Mouse (Mus musculus) c-Kit-positive CD71-positive TER-119-negative erythroid progenitor cells, embryonic 14.5 days (primary cell): ENCODE results near the gene Asic4.

Experiments
- DNase-seq: peaks from one replicate; pipeline ENCODE4 v3.0.0-alpha.2; 2013; ENCODE audit warnings: low read depth

Gene Asic4

DNA sequence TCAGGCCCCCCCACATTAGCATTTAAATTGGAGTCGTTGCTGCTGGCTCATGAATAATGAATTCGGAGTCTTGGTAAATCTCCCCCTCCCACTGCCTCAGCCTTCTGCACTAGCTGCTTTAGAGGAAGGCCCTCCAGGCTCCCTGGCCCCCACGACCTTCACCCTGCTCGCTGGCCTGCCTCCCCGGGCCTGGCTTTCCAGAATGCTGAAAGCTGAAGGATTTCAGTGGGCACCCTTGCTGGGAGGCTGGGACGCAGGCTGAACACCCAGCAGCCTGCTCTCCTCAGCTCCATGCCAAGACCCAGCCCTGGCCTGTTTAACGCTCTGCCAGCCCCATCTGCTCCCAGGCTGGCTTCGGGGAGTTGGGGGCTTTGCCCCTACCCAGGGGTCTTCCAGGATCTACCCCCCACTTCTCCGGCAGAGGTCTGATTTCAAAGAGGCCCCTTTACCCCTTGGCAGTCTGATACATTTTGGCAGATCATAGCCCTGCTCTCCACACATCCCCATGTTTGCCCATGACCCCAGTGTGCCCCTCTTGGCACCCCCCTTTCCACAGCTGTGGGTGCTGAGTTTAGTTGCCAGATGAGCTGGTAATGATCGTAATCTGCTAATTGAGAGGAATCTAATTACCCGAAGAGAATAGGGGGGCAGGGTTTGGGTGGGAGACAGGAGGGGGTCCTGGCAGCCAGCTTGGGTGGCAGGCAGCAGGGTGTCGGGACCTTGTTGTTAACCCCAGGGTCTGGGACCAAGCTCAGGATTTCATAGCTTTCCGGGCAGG, 6.8 kb upstream of the Asic4 start:
- no peak for DNase-seq

DNA sequence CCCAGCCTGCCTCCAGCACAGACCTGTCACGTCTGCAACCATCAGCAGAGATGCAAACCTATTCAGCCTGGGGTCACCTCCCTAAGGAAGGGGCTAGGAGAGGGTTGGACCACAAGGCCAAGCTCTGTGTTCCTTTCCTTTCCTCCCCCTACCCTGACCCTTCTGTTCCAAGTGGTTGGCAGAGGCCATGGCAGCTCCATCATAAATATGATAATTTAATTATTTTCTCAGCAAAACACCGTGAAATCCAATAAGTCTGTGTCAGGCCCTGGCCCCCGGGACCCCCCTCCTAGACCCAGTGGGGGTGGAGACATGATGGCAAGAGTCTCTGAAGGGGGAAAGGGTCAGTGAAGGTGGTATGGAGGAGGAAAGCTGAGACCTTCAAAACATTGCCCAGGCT, 6.0 kb upstream of the Asic4 start:
- DNase-seq, result no peak

DNA sequence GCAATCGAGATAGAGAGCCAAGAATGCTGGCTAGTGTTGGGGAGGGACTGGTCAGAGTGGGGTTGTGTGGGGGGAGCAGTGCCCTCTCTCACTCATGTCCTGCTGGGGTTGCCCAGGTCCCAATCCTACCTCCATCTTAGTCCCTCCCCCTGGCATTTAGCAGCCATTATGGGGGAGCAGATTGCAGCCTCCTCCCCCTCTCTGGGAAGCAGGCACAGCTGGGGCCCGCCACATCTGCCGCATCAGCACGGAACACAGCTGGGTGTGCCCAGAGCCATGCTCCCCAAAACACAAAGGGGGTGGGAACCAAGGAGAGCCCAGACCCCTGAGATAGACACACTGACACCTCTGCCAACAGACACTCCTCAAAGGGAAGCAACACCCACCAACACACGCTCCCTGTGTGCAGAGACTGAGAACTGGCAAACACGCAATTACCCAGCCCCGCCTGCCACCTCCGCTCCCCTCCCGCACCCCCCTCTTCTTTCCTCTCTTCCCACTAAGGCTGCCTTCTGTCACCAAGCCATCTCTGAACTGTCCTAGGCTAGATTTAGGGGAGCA, 5.0 kb upstream of the Asic4 start:
- DNase-seq, result no peak

DNA sequence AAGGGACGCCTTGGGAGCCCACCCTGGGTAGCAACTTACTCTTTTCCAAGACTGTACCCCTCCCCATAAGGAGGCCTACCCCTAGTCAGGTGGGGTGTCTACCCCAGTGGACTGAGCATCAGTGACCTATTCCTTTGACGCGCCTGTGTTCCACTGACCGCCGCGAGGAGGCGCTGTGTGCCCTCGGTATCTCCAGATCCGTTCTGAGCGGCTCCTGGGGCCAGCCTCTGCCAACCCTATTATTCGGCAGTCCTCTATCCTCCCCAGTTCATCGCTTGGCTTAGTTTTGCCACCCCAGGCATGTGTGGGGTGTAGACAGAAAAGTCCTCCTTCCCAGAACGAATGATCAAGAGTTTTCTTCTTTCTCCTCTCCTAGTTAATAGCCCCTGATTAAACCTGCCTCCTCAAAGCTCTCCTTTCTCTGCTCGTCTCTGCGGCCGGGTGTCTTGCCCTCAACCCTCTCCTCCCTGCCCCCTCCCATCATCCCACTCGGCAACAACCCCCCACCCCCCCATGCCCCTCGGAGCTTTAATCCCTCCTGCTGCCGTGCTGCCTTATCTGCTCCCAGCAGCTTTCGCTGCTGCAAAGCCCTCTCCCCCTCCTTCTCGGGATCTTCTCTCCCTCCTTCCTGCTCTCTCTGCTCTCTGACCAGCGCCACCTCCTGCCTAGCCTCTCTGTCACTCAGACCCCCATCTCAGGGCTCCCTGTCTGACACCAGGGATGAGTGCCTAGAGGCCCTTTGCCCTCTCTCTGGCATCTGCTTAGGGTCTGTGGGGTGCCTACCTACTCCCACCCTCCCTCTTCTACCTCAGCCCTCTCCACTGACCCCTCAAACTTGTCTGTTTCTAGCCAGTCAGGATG, 4.3 kb upstream of the Asic4 start:
- DNase-seq, result peak; percentile 73

DNA sequence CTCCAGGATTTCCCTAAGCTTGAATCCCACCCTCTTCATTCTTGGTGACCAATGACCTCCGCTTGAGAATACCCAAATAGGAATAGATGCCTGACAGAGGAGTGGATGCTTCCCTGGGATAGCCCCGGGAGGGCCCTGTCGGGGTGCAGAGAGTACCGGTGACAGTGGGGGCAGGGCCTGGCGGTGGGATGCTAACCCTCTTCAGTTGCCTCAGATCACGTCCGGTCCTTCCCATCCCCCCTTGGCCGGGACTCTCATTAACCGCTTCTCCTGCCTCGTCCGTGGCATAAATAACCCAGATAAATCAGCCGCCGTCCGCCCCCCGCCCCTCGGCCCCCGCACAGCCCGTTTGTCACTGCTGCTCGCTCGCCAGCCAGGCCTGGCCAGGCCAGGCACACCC, 3.6 kb upstream of the Asic4 start:
- DNase-seq, result no peak

DNA sequence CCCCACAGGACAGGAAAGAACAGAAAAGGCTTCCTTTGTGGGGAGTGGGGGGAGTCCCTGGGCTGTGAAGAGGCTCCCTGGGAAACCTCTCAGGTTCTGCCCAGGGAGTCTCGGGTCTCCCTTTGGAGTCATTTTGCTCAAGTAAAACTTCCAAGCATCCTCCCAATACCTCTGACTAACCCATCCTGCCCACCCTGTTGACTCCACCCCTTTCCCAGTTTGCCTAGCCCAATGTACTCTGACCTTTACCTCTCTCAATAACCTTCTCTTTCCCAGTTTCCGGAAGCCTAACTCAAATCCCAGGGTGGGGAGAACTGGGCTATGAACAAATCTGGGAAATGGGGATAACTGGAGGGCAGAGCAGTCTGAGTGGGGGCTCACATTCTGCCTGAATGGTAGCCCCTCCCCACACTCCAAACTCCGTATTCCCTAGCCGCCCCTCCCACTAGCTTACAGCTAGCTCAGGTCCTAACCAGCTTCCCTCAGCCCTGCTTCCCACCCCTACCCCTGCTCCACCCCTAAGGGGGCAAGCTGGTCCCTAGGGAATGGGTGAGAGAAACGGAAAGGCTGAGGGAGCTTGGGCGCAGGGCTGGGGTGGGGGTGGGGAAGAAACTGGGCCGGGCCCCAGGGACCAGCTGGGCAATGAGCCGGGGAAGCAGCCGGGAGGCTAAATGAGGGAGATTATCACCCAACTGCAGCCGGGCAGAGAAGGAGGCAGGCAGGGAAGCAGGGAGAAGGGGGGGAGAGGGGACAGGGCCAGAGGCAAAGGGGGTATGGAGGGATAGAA, 2.8 kb upstream of the Asic4 start:
- DNase-seq, result no peak

DNA sequence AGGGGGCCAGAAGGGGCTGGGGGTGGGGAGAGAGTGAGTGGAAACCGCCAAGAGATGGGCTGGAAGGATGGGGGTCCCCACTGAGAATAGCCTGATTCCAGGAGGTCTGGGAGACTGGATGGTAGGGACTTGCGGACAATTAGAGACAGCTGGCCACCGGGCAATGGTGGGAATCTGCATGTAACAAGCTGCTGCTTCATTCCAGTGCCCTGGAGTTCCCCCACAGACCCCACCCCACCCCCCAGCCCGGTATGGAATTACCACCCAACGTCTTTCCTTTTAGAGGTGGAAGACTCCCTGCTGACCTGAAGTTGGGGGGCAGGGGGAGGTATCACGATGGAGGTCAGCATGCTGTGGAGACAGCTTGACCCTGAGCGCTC, 2.2 kb upstream of the Asic4 start:
- DNase-seq, result no peak

DNA sequence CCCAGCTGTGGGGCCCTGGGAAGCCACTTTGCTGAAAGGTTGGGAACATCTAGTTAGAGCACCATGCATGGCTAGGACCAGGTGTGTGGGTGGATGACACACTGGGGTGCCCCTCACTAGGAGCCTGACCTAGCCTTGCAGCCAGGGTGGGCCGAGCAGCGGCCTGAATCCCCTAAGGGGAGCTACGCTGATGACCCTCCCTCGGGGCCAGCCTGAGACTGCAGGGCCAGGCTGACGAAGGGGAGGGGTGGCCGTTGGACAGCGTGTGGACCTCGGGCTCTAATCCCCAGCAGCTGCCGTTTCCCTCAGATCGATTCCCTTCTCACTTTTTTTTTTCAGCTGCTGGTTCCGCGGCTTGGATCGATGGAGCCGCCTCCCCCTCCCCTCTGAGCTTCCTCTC, 1.3 kb upstream of the Asic4 start:
- no peak for DNase-seq

DNA sequence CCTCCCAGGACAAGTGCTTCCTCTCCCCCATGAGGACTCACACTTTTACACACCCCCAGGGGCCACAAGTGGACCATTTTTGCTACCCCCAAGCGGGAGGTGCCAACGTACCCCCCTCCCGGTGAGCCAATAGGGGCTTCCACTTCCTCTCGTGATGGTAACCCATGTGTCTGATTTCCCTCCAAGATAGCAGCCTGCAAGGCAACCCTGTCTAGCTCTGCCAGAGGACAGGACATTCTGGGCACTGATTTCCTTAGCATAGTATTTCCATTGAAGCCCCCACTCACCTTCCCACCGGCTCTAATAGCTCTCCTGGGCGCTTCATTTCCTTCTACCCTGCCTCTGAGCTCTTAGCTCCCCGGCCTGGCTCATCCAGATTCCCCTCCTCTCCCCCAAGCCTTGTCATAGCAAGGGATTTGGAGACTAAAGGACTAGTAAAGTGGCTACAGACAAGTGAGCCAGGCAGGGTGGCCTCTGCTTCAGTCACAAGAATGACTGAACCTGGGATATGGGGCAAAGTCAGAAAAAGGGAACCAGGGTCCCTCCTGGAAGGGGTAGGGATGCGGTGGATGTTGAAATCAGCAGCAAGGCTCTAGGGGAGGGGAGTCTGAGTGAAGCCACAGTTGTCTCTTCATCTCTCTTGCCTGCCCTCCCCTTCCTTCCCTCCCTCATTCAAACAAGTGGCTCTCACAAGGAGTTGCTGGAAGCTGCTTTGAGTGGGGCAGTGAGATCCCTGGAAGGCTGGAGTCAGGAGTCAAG, 680 bp upstream of the Asic4 start:
- DNase-seq, result no peak

DNA sequence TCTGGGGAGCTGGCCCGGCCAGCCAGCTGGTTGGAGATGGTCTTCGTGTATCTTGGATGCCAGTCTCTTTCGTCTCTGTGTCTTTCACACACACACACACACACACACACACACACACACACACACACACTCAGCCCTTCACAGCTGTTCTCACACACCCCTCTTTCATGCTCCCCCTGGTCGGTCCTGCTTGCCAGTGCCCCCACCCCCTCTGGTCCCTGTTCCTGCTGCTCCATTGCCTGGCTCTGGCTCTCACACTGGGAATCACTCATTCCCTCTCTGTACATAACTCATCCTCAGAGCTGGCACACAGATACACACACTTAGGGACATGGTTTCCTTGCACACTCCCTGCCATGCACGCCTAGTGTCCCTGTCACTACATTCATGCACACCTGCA, 1.7 kb downstream of the Asic4 start:
- no peak for DNase-seq

DNA sequence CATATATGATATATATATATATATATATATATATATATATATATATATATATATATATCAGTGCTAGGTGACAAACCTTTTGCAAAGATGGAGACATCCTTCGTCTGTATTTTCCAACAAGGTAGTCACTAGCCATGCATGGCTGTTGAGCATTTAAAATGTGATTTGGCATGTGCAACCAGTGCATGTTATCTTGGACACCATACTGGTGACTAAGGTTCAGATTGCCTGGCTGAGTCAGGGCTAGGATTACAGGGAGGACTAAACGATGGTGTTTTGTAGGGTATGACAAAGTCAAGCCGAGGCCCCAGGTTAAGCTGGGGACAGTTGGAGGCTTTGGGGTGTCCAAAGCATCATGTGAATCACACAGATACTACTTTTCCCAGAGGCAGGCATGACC, 5.2 kb downstream of the Asic4 start:
- DNase-seq, result no peak

DNA sequence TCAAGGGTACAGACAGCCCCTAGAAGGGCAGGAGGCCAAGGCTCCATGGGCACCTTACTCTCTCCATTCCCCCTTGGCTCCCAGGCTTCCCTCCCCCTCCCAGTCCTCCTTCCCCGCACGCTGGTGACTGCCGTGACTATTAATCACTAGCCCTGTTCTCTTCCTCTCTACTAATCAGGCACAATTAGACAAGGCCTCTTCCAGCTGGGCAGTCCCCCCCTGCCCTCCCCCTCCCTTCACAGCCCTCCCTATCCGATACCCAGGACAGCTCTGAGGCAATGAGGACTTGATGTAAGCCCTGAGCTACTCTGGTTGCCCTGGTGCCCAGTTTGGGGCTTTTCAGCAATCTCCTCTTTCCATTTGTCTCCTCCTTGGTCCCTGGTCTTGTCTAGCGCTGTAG, 5.7 kb downstream of the Asic4 start:
- no peak for DNase-seq

DNA sequence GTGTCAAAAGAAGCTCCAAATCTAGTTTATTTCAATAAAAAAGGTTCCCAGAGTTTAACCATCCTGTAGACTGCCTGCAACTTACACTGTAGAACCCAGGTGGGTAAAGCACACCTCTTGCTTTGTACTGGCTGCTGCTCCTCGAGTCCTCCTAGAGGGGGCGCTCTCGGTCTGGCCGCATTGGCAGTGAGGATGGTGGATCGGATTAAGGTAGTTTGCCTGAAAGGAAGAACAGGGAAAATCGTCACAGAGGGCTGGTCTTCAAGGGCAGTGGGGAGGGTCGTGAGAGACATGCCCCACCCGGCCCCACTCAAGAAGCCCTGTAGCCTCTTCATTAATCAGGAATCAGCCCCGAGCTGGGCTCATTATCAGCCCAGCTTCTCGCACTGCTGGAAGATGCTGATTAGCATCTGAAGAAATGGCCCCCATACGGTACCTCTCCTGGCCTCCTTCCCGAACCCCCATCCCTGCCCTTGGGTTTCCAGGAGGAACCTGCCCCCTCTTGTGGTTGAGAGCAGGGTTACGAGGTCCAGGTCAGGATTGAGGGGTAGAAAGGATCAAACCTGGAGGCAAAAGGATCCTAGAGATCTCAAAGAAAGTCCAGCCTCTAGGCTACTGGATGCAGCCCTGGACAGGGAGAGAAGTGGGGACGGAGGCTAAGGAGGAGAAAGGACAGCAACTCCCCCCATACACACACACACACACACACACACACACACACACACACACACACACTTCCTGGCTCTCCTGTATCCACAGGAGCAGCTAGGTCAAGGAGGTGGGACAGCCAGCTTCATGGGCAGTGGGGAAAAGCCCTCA, 6.7 kb downstream of the Asic4 start:
- no peak for DNase-seq

DNA sequence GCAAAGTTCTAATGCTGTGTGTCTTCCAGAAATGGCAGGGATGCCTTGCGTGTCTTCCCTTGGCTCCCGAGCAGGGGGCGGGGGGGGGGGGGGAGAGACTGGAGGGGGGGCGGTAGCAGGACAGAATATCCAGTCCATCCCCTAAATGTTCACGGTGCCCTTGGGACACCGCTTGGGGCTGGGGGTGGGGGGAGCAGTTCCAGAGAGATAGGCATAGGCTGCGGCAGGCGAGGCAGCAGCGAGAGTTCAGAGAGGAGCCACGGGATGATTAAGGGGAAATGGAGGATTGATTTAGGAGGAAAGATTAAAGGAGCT, 7.4 kb downstream of the Asic4 start:
- no peak for DNase-seq

DNA sequence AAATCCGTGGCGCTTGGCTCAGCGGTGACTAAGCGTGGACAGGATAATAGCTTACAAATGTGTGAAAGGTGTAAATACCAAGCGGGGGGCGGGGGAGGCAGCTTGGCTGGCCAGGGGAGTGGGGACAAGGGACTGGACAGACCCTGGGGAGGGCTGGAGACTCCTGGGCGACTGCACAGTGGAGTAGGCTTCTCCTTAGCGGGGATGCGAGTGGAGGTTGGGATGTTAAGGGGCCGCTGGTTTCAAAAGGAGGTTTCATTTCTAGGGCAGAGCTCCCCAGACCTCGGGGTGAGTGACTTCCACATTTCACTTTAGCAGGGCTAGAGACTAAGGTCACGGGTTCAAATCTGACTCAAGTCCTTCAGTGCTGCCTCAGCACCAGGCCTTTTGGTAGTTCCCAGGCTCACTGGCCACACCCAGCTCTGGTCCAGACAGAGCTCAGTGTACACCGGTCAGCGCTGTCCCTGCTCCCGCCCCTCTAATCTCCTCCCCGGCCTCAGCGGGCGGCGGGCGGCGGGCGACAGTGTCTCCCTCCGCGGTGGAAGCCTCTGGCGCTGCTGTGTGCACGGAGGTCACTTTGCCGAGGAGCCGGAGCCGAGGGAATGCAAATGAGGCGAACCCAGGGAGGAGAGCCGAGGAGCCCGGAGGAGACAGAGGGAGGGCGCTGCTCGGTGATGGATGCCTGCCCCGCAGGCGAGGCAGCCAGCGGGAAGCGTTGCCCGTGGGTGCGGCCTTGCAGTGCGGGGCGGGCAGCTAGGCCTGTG, 8.0 kb downstream of the Asic4 start:
- no peak for DNase-seq

DNA sequence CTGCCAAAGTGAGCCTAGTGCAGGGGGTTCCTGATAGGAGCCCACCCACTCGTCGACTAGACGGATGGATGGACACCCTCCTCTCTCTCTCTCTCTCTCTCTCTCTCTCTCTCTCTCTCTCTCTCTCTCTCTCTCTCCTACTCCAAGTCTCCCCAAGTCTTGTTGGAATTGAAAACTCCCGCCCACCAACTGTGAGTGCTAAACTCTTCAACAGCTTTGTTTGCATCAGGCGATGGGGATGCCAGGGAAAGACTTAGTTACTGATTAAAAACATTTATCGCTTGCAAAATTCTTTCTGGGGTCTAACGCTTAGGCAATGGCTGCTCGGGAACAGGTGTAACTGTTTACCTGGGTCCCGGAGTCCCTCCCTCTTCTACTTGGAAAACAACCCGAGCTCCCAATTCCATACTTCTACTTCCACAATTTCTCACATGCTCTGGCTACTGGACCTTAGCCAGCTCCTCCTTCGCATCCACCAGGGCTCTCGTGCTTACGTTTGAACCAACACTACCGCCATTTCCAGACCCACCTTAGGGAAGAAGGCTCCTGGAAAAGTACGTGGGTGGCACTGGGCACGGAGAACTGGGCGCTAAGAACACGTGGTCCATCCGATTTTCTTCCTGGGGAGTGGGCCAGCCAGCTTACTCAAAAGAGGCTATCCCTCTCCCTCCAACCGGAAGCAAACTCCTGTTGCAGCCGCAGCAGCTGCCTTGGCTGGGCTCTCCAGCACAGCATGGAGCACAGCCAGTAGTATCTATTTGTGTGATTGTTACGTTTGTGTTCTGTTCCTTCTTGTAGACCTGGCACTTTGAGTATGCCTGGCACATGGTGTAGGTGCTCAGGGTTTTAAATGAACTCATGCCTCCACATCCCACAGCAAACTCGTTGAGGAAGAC, 8.8 kb downstream of the Asic4 start:
- DNase-seq, result no peak

DNA sequence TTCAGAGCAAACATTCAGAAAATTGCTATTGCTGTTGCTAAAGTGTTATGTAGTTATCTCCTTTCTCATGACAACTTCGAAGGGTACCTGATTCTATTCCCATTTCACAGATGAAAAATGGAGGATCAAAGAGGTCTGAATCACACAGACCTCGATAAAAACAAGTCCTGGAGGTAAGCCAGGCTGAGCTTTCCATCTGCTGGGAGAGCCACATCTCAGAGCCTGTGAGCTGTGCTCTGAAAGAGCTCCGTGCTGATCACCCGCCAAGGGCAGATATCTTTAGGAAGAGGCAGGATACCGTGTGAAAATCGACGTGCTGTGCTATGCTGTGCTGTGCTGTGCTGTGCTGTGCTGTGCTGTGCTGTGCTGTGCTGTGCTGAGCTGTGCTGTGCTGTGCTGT, 10.1 kb downstream of the Asic4 start:
- DNase-seq, result no peak

DNA sequence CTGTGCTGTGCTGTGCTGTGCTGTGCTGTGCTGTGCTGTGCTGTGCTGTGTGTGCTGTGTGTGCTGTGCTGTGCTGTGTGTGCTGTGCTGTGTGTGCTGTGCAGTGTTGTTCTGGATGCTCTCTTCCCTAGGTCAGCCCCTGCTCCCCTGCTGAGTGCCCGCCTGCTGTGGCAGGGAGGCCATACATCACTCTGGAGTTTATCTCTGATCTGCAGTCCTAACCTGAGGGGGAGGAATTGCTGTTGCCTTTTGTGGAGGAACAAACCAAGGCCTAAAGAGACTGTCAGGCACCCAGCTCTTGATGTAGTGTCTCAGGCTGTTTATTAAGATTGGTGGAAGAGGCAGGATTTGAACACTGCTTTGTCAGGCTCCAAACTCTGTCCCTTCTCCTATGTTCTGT, 12.4 kb downstream of the Asic4 start:
- no peak for DNase-seq

DNA sequence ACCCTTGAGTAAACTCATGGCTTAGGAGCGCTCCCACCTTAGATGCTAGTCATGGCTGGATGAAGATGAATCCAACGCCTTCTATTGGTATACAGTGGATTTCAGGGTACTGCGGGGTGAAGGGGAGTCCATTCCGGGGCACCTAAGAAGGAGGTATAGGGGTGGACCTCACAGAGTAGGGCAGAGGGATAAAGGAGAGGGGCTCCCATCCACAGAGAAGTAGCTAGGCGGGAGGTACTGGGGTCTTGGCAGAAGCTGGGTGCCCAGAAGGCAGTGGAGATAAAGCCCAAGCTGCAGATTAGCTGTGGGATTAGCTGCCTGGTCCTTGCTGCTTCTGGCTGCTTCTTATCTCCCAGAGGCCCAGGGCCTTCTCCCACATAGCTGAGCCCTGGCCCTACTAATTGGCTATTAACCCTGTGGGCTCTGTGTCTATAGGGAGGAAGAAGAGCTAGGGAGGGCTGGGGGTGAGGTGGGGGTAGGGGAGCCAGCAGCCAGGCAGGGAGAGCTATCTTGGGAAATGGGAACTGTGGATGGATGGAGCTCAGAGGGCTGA, 13.5 kb downstream of the Asic4 start:
- no peak for DNase-seq
